Mouse (Mus musculus): ENCODE measurements at regions not wholly inside any gene's neighbourhood (a gene's known extent, or its start where the extent isn't known, plus 50 kb on each side); places are given as distances from the start of the nearest gene placed in this dataset.

- no peak for TF ChIP-seq CTCF (IDR thresholded peaks at IDR 0.05; ENCODE audit: low read depth, low read length)
- no peak for TF ChIP-seq POLR2A (IDR thresholded peaks at IDR 0.05; ENCODE audit: insufficient read depth, low read length)
- TF ChIP-seq EP300 (IDR thresholded peaks at IDR 0.05; ENCODE audit: insufficient read depth, low read depth, low read length) = no peak
Observed at GRCm38 (mm10) chr9:86061230-86061629, 219.1 kb downstream of the Tpbg start.
